Mouse (Mus musculus): ENCODE results near the gene E130308A19Rik. TPM values are rescaled to one million over a fixed set of nuclear protein-coding genes. Genes with fewer than 3 reads are reported as not detected.

E130308A19Rik gene
- polyA plus RNA-seq, 1 experiment from 2014 or later, result 8.3 TPM

DNA sequence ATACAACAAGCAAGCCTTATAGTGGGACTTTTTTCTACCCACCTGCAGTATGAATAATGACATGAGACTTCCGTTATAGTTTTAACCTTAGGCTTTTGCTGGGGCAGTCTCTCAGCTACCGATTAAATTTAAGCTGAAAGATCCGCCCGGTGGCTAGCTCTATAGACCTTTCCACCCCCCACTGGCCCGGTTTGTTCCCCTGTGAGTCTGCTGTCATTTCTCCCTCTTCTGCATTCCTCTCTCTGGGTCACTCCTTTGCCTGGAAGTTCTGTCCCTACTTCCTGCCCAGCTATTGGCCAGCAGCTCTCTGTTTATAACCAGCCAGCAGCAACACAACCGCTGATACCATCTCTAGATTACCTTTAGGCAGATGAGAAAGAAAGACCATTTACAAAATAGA lies 86.4 kb downstream of the E130308A19Rik start:
- Histone ChIP-seq H3K27ac (ENCODE audit: low read length) (no peak overlapping the region), H3K9ac (ENCODE audit: low read depth, low read length) (no peak overlapping the region), H3K4me1 (ENCODE audit: control insufficient read depth, low read depth, low read length) (peaks cover 11% of the 10 kb centered on the region), H3K4me3 (ENCODE audit: low read depth, low read length) (no peak overlapping the region), H3K27me3 (ENCODE audit: control insufficient read depth, insufficient read depth, low read depth, low read length) (no peaks in the 10 kb centered on the region), H3K9me3 (replicated peaks; ENCODE audit: control insufficient read depth, low read length) (no peaks in the 10 kb centered on the region), H3K36me3 (ENCODE audit: control insufficient read depth, insufficient read depth) (no peaks in the 10 kb centered on the region), H3K4me2 (ENCODE audit: low read depth, low read length) (no peak overlapping the region)
- no peak for ATAC-seq (ENCODE audit: low read depth)
- WGBS (ENCODE audit: insufficient replicate concordance), result 54% methylated on average over 6 of the region's 6 CpGs

DNA sequence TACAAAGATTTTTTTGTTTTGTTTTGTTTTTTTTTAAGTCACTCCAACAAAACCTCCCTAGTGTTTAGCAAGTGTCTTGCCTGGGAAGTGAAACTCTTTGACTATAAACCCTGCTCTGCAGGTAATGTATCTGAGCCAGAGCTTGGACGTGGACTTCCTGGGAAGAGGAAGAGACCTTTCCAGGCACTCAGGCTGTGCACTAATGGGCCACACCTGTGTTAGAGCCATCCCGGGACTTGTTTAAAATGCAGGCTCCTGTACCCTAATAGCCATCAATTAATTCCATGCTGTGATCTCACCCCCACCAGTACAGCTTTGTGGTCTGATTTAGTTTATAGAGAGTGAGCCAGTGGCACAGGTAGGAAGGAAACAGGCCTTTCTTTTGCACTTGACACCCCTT lies 86.9 kb downstream of the E130308A19Rik start:
- 77% methylated on average over 2 of the region's 2 CpGs for WGBS (ENCODE audit: insufficient replicate concordance)
- ATAC-seq (ENCODE audit: low read depth), result no peak
- Histone ChIP-seq H3K4me2 (ENCODE audit: low read depth, low read length) (no peak overlapping the region), H3K4me3 (ENCODE audit: low read depth, low read length) (no peak overlapping the region), H3K4me1 (ENCODE audit: control insufficient read depth, low read depth, low read length) (peaks cover 11% of the 10 kb centered on the region), H3K36me3 (ENCODE audit: control insufficient read depth, insufficient read depth) (no peaks in the 10 kb centered on the region), H3K9ac (ENCODE audit: low read depth, low read length) (no peak overlapping the region), H3K27ac (ENCODE audit: low read length) (no peak overlapping the region), H3K27me3 (ENCODE audit: control insufficient read depth, insufficient read depth, low read depth, low read length) (no peaks in the 10 kb centered on the region), H3K9me3 (replicated peaks; ENCODE audit: control insufficient read depth, low read length) (no peaks in the 10 kb centered on the region)

DNA sequence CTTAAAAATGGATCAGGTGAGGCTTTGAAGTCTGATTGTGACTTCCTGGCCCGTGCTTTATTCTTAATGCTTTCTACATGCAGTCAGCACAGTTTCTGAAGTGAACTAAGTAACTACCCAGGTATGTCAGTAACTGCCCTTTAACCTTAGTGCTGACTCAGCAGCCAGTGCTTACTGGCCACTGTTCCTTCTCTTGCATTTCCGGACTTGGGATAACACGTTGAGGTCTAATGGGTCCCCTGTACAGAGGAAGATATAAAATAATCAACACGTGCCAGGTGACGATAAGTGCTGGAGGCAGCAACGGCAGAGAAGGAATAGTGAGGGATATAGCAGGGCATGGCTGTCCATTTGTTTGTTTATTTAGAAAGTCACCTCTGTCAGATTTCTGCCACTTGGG lies 88.5 kb downstream of the E130308A19Rik start:
- Histone ChIP-seq H3K4me2 (ENCODE audit: low read depth, low read length) (peak overlapping the region; percentile 17; the same call in 1 of the 2 replicates), H3K9ac (ENCODE audit: low read depth, low read length) (no peak overlapping the region), H3K36me3 (ENCODE audit: control insufficient read depth, insufficient read depth) (no peaks in the 10 kb centered on the region), H3K27ac (ENCODE audit: low read length) (no peak overlapping the region), H3K4me1 (ENCODE audit: control insufficient read depth, low read depth, low read length) (peaks cover 11% of the 10 kb centered on the region), H3K9me3 (replicated peaks; ENCODE audit: control insufficient read depth, low read length) (no peaks in the 10 kb centered on the region), H3K4me3 (ENCODE audit: low read depth, low read length) (no peak overlapping the region), H3K27me3 (ENCODE audit: control insufficient read depth, insufficient read depth, low read depth, low read length) (no peaks in the 10 kb centered on the region)
- peak; percentile 81 for ATAC-seq (ENCODE audit: low read depth)
- WGBS (ENCODE audit: insufficient replicate concordance), result 49% methylated on average over 6 of the region's 6 CpGs

DNA sequence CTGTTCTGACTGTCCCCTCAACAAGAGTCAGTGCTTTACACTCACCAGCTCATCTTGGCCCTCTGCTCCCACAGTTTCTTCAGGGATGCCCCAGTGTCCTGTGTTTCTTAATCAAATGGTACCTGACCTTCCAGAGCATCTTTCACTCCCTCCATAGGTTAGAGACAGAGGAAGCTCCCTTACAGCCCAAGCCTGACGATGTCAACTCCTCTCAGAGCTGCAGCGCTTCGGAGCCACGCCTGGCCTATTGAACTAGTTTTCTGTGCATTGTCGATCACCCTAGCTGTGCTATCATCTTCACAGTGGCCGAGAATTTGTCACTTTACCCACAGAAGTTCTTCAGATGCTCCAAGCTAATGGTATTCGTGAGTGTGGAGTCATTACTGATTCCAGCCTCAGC lies 88.9 kb downstream of the E130308A19Rik start:
- no peaks in the 10 kb centered on the region for H3K9me3 ChIP-seq (replicated peaks; ENCODE audit: control insufficient read depth, low read length)
- no peaks in the 10 kb centered on the region for H3K27me3 ChIP-seq (ENCODE audit: control insufficient read depth, insufficient read depth, low read depth, low read length)
- no peak overlapping the region for H3K27ac ChIP-seq (ENCODE audit: low read length)
- WGBS (ENCODE audit: insufficient replicate concordance), result 72% methylated on average over 7 of the region's 7 CpGs
- no peak overlapping the region for H3K9ac ChIP-seq (ENCODE audit: low read depth, low read length)
- no peak overlapping the region for H3K4me3 ChIP-seq (ENCODE audit: low read depth, low read length)
- no peak overlapping the region for H3K4me2 ChIP-seq (ENCODE audit: low read depth, low read length)
- ATAC-seq (ENCODE audit: low read depth), result no peak
- H3K4me1 ChIP-seq (ENCODE audit: control insufficient read depth, low read depth, low read length), result peaks cover 11% of the 10 kb centered on the region
- no peaks in the 10 kb centered on the region for H3K36me3 ChIP-seq (ENCODE audit: control insufficient read depth, insufficient read depth)

DNA sequence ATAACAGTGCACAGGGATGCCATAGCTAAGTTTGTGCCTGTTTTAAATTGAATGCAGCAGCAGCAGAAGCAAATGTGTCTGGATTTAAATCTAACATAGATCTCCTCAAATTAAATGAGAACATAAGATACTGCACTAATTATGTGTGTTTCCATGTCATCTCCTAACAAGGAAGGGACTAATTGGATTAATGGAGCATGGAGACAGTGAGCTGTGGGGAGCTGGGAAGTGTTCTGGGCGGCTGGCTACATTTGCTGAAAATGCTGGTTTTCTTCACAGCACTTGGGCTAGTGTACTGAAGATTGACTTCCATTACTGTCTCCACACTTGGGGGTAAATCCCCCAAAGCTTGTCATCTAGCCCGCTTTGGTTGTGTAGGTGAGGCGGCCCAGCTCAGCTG lies 89.5 kb downstream of the E130308A19Rik start:
- no peak for ATAC-seq (ENCODE audit: low read depth)
- H3K4me1 ChIP-seq (ENCODE audit: control insufficient read depth, low read depth, low read length), result peaks cover 11% of the 10 kb centered on the region
- WGBS (ENCODE audit: insufficient replicate concordance), result 84% methylated on average over 3 of the region's 3 CpGs
- no peak overlapping the region for H3K4me3 ChIP-seq (ENCODE audit: low read depth, low read length)
- H3K36me3 ChIP-seq (ENCODE audit: control insufficient read depth, insufficient read depth), result no peaks in the 10 kb centered on the region
- no peak overlapping the region; the same call in 1 of the 2 replicates for H3K27ac ChIP-seq (ENCODE audit: low read length)
- no peaks in the 10 kb centered on the region for H3K27me3 ChIP-seq (ENCODE audit: control insufficient read depth, insufficient read depth, low read depth, low read length)
- no peak overlapping the region for H3K4me2 ChIP-seq (ENCODE audit: low read depth, low read length)
- no peaks in the 10 kb centered on the region for H3K9me3 ChIP-seq (replicated peaks; ENCODE audit: control insufficient read depth, low read length)
- no peak overlapping the region for H3K9ac ChIP-seq (ENCODE audit: low read depth, low read length)

DNA sequence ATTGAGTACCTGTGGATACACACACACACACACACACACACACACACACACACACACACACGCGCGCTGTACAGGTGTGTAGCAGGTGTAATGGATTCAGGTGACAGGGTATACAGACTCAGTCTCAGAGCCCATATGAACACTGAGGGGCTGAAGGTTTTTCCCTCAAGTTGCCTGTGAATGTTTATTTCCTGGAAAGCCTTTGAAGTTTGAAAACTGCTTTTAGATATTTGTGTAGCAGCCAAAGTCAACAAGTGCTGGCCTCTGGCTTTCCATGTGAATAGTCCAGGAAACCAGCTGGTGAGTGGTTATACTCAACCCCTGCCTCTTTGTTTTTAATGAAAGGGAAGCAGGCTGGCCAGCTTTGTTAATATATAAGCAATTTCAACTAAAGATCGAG lies 91.3 kb downstream of the E130308A19Rik start:
- no peaks in the 10 kb centered on the region for H3K36me3 ChIP-seq (ENCODE audit: control insufficient read depth, insufficient read depth)
- H3K9ac ChIP-seq (ENCODE audit: low read depth, low read length), result no peak overlapping the region
- H3K9me3 ChIP-seq (replicated peaks; ENCODE audit: control insufficient read depth, low read length), result no peaks in the 10 kb centered on the region
- H3K27ac ChIP-seq (ENCODE audit: low read length), result 0 out of 2 replicates have a peak overlapping the region, but pooled peaks have one; percentile 37
- H3K4me1 ChIP-seq (ENCODE audit: control insufficient read depth, low read depth, low read length), result peaks cover 11% of the 10 kb centered on the region
- no peaks in the 10 kb centered on the region for H3K27me3 ChIP-seq (ENCODE audit: control insufficient read depth, insufficient read depth, low read depth, low read length)
- ATAC-seq (ENCODE audit: low read depth), result peak; percentile 75
- H3K4me2 ChIP-seq (ENCODE audit: low read depth, low read length), result no peak overlapping the region
- H3K4me3 ChIP-seq (ENCODE audit: low read depth, low read length), result no peak overlapping the region
- 85% methylated on average over 4 of the region's 4 CpGs for WGBS (ENCODE audit: insufficient replicate concordance)

DNA sequence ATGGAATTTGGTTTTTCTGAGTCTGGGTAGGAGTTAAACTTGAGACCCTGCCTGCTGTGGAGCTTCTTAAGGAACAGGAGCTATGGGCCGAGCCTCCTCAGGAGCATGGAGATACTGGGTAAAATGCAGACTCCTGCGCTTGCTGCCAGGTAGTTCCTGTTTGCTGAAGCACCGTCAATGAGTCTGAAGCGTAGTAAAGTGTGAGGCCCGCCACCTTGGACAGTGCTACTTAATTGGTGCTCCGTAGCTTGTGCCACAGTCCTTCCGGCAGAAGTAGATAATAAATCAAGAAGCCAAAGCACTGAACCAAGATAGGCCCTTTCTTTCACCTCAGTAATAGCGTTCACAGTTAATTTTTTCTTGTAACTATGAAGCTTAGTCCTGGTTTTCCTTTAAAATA lies 92.5 kb downstream of the E130308A19Rik start:
- no peaks in the 10 kb centered on the region for H3K9me3 ChIP-seq (replicated peaks; ENCODE audit: control insufficient read depth, low read length)
- peaks cover 11% of the 10 kb centered on the region for H3K4me1 ChIP-seq (ENCODE audit: control insufficient read depth, low read depth, low read length)
- no peaks in the 10 kb centered on the region for H3K27me3 ChIP-seq (ENCODE audit: control insufficient read depth, insufficient read depth, low read depth, low read length)
- no peaks in the 10 kb centered on the region for H3K36me3 ChIP-seq (ENCODE audit: control insufficient read depth, insufficient read depth)
- no peak for ATAC-seq (ENCODE audit: low read depth)
- H3K27ac ChIP-seq (ENCODE audit: low read length), result no peak overlapping the region
- WGBS (ENCODE audit: insufficient replicate concordance), result 38% methylated on average over 8 of the region's 8 CpGs
- no peak overlapping the region for H3K4me2 ChIP-seq (ENCODE audit: low read depth, low read length)
- H3K9ac ChIP-seq (ENCODE audit: low read depth, low read length), result no peak overlapping the region
- no peak overlapping the region for H3K4me3 ChIP-seq (ENCODE audit: low read depth, low read length)

DNA sequence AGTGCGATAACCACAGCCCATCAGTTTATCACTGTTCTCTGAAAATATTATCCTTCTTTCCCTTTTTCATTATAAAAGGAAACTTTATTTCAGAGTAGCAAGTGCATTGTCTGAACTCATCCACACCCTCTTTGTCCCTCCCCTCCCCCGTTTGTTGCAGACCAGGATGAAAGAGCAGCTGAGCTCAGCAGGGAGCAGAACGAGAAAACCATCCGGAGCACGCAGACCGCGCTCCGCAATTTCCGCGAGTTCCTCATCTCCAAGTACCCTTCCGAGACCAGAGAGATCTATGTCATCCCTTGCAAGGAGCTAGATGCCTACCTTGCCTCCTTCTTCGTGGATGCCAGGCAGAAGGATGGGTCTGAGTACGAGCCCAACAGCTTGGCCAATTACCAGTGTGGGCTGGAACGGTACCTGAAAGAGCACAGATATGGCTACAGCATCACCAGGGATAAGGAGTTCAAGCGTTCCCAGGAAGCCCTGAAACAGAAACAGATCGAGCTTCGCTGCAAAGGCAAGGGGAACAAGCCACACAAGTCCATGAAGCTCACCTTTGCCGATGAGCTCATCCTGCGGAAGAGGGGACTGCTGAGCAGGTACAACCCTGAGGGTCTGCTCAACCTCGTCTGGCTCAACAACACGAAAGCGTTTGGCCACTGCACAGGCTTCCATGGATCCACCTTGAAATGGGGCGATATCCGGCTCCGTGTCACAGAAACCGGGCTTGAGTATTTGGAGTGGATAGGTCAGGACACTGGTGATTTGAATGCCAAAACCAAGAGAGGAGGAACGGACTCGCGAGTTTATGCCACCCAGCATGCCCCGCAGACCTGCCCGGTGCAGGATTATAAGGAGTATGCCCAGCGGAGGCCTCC lies 93.7 kb downstream of the E130308A19Rik start:
- WGBS (ENCODE audit: insufficient replicate concordance), result 88% methylated on average over 32 of the region's 32 CpGs

DNA sequence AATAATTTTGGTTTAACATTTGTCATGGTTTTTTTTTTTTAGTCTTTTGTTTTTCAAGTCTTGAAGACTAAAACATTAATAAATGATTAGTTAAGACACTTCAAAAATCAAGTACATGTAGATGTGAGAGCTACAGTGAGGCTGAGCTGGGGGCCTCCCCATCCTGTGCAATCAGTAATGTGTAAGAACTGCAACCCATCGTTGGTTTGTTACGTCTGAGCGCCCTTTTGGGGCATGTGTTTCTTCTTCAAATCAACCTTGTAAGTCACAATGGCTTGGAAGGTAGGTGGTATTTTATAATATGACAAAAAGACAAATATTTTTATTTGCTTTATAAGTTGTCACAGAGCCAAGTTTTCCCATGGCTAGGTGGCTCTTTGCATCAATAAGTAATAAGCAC lies 95.8 kb downstream of the E130308A19Rik start:
- Histone ChIP-seq H3K27me3 (ENCODE audit: control insufficient read depth, insufficient read depth, low read depth, low read length) (no peaks in the 10 kb centered on the region), H3K9me3 (replicated peaks; ENCODE audit: control insufficient read depth, low read length) (no peaks in the 10 kb centered on the region), H3K36me3 (ENCODE audit: control insufficient read depth, insufficient read depth) (no peaks in the 10 kb centered on the region), H3K4me1 (ENCODE audit: control insufficient read depth, low read depth, low read length) (peaks cover 7% of the 10 kb centered on the region), H3K27ac (ENCODE audit: low read length) (no peak overlapping the region), H3K9ac (ENCODE audit: low read depth, low read length) (no peak overlapping the region), H3K4me2 (ENCODE audit: low read depth, low read length) (no peak overlapping the region), H3K4me3 (ENCODE audit: low read depth, low read length) (no peak overlapping the region)
- no peak for ATAC-seq (ENCODE audit: low read depth)
- 85% methylated on average over 3 of the region's 3 CpGs for WGBS (ENCODE audit: insufficient replicate concordance)

More for the DNA sequence above, 93.7 kb downstream of the E130308A19Rik start:
- Histone ChIP-seq H3K27me3 (ENCODE audit: control insufficient read depth, insufficient read depth, low read depth, low read length) (no peaks in the 10 kb centered on the region), H3K9ac (ENCODE audit: low read depth, low read length) (no peak overlapping the region), H3K27ac (ENCODE audit: low read length) (no peak overlapping the region), H3K4me1 (ENCODE audit: control insufficient read depth, low read depth, low read length) (peaks cover 8% of the 10 kb centered on the region), H3K9me3 (replicated peaks; ENCODE audit: control insufficient read depth, low read length) (no peaks in the 10 kb centered on the region), H3K4me3 (ENCODE audit: low read depth, low read length) (no peak overlapping the region), H3K36me3 (ENCODE audit: control insufficient read depth, insufficient read depth) (no peaks in the 10 kb centered on the region), H3K4me2 (ENCODE audit: low read depth, low read length) (no peak overlapping the region)
- no peak for ATAC-seq (ENCODE audit: low read depth)

Data from liver, embryonic 16.5 days (tissue).